Mouse (Mus musculus) hindbrain, embryonic 14.5 days (tissue): Measurements from ENCODE around the gene F12. TPM values are rescaled to one million over a fixed set of nuclear protein-coding genes. Genes with fewer than 3 reads are reported as not detected.

Experiments used
- ATAC-seq: fragments of 200-750 bp; cut with Nextera tagmentation; 2 replicates; pipeline ENCODE4 v1.8.0; 2017; ENCODE audit warnings: moderate number of reproducible peaks, mild to moderate bottlenecking, moderate TSS enrichment, moderate library complexity; ENCODE audit not compliant: low FRiP score
- DNase-seq: peaks from one replicate; pipeline ENCODE4 v3.0.0-alpha.2; 2015; ENCODE audit warnings: low spot score
- H3K27ac ChIP-seq: fragments of 300-500 bp; sonication (generic); 2 replicates; pipeline ENCODE4 v1.5.1; 2014; ENCODE audit warnings: mild to moderate bottlenecking, moderate library complexity
- H3K27me3 ChIP-seq: fragments of 300-500 bp; sonication (generic); 2 replicates; pipeline ENCODE4 v1.6.1; 2014; ENCODE audit warnings: mild to moderate bottlenecking, low read length, mixed read lengths; ENCODE audit not compliant: control insufficient read depth, insufficient read depth
- H3K36me3 ChIP-seq: fragments of 300-500 bp; sonication (generic); replicated peaks from 2 replicates; pipeline ENCODE4 v1.6.1; 2014; ENCODE audit not compliant: control insufficient read depth, insufficient read depth
- H3K4me1 ChIP-seq: fragments of 300-500 bp; sonication (generic); replicated peaks from 2 replicates; pipeline ENCODE4 v1.6.1; 2014; ENCODE audit warnings: antibody characterized with exemption, low read length, mixed read lengths; ENCODE audit not compliant: control insufficient read depth, insufficient read depth
- H3K4me2 ChIP-seq: fragments of 300-500 bp; sonication (generic); replicated peaks from 2 replicates; pipeline ENCODE4 v1.6.1; 2014; ENCODE audit warnings: mild to moderate bottlenecking, moderate library complexity
- H3K4me3 ChIP-seq: fragments of 300-500 bp; sonication (generic); replicated peaks from 2 replicates; pipeline ENCODE4 v1.5.1; 2014; ENCODE audit warnings: mild to moderate bottlenecking, low read length
- H3K9ac ChIP-seq: fragments of 300-500 bp; sonication (generic); 2 replicates; pipeline ENCODE4 v1.6.1; 2014
- H3K9me3 ChIP-seq: fragments of 300-500 bp; sonication (generic); 2 replicates; pipeline ENCODE4 v1.6.1; 2016; ENCODE audit warnings: low read length; ENCODE audit not compliant: control insufficient read depth
- WGBS: fragments of 180-500 bp; shearing (Covaris S2); extraction: QIAGEN DNeasy Blood & Tissue Kit; methylation state at CpG from one replicate; pipeline ENCODE4 v1.1.7; 2014; 5-methylcytosine and 5-hydroxymethylcytosine counted together
- microRNA-seq: library from miRNA; unstranded; fragments of <30 nt; microRNA quantifications from one replicate; pipeline ENCODE4, GENCODE M21; 2016
- polyA plus RNA-seq: library from polyadenylated mRNA; unstranded; fragments of >200 nt; fragmentation: Nextera tagmentation; extraction: Ambion mirVana; gene quantifications from 2 replicates; pipeline ENCODE4 v1.2.1, GENCODE M21; 2014

Gene F12
- polyA plus RNA-seq, 1 experiment from 2014 or later = 0.09 TPM

DNA sequence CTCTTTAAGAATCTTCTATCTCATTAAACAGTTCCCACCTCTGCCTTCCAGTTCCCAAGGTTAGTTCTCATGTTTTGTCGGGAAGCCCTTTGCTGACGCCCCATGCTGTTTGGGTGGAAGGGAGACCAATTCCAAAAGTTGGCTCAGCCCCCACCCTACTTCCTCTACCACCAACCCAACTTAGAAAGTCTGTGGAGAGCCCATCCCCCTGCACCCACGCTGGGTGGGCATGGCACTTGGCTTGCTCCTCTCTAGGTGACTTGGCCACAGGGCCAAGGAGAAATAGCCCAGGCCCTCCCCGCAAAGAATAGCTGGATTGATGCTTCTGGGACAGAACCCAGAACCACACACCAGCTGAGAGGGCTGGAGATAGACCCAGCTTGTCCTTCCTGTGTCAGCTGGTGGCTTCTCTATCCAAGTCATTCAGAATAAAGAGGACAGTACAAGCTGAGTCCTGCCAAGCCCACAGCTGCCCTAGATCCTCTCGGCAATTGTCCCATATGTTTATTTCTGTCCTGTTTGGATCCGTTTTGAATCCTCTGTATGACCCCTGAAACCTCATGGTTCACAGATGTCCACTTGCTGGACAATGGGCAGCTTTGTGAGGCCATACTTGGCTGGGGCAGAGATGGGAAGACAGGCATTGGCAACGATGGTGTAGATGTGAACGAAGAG, 55.4 kb downstream of the F12 start:
- Histone ChIP-seq H3K36me3 (no peaks in the 10 kb centered on the region), H3K4me3 (no peak overlapping the region), H3K27me3 (no peaks in the 10 kb centered on the region), H3K9me3 (no peaks in the 10 kb centered on the region), H3K27ac (no peak overlapping the region), H3K4me1 (no peaks in the 10 kb centered on the region), H3K9ac (no peak overlapping the region), H3K4me2 (no peak overlapping the region)
- WGBS = 71% methylated on average over 8 of the region's 8 CpGs
- ATAC-seq (no peak), DNase-seq (no peak)

- Histone ChIP-seq H3K27ac (no peak overlapping the region), H3K4me3 (no peak overlapping the region), H3K27me3 (no peaks in the 10 kb centered on the region), H3K9ac (no peak overlapping the region), H3K4me2 (no peak overlapping the region), H3K9me3 (no peaks in the 10 kb centered on the region), H3K4me1 (no peaks in the 10 kb centered on the region), H3K36me3 (no peaks in the 10 kb centered on the region)
- WGBS = 59% methylated on average over 3 of the region's 3 CpGs
- ATAC-seq (no peak), DNase-seq (no peak)
Measured at GRCm38 (mm10) chr13:55370234-55370633, 56.4 kb downstream of the F12 start.

- H3K9ac ChIP-seq = no peak within 1 kb of the TSS
- H3K4me1 ChIP-seq = no peaks in the 10 kb centered on the region
- H3K27ac ChIP-seq = no peak within 1 kb of the TSS
- DNase-seq (no peak), ATAC-seq (no peak)
- WGBS = 60% methylated on average over 13 of the region's 13 CpGs
- no peak within 1 kb of the TSS for H3K4me3 ChIP-seq
- H3K4me2 ChIP-seq = no peak within 1 kb of the TSS
- no peaks in the 10 kb centered on the region for H3K9me3 ChIP-seq
- no peaks in the 10 kb centered on the region for H3K27me3 ChIP-seq
- H3K36me3 ChIP-seq = no peaks in the 10 kb centered on the region
Measured at GRCm38 (mm10) chr13:55369531-55370114, 57.0 kb downstream of the F12 start, which contains the start of gene Rgs14. Gene Rgs14 (plus strand): TSS chr13:55369732.

DNA sequence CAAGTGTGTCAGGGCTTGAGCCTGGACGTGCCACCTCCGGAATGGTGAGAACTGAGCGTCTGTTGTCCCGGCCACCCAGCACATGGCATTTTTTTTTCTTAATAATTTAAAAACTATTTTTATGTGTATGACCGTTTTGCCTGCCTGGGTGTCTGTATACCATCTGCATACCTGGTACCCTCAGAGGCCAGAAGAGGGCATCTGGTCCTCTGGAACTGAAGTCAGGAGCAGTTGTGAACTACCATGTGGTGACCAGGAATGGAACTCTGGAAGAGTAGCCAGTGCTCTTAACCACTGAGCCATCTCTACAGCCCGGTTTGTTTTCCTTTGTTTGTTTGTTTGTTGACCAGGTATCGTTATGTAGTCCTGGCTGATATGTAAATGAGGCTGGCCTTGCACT, 58.2 kb downstream of the F12 start:
- no peak overlapping the region for H3K9ac ChIP-seq
- WGBS = 83% methylated on average over 7 of the region's 7 CpGs
- ATAC-seq (no peak), DNase-seq (no peak)
- no peaks in the 10 kb centered on the region for H3K4me1 ChIP-seq
- H3K4me2 ChIP-seq = no peak overlapping the region
- H3K27ac ChIP-seq = no peak overlapping the region
- H3K9me3 ChIP-seq = no peaks in the 10 kb centered on the region
- H3K36me3 ChIP-seq = no peaks in the 10 kb centered on the region
- H3K4me3 ChIP-seq = no peak overlapping the region
- no peaks in the 10 kb centered on the region for H3K27me3 ChIP-seq

Small RNA genes lying within 50 kb of the gene (microRNA-seq; reads per million reads assigned to microRNA genes)
- gene Mir6943 = 0.48 reads per million

Other genes starting within 250 kb of the F12 start
- gene Nsd1, start 217.0 kb downstream of the F12 start, polyA plus RNA-seq = 53.9 and 70.7 TPM in 2 replicates
- 347 and 348 TPM in 2 replicates for gene Prelid1, start 106.3 kb downstream of the F12 start, polyA plus RNA-seq
- gene Rab24, start 104.8 kb downstream of the F12 start, polyA plus RNA-seq = 92.6 and 95.8 TPM in 2 replicates
- 8.4 and 8.7 TPM in 2 replicates for gene Mxd3, start 97.0 kb downstream of the F12 start, polyA plus RNA-seq
- gene Lman2, start 64.0 kb downstream of the F12 start, polyA plus RNA-seq = 44.8 and 49.2 TPM in 2 replicates
- 0.40 and 0.72 TPM in 2 replicates for gene Rgs14, start 57.1 kb downstream of the F12 start, polyA plus RNA-seq
- 0.14 TPM in 1 of 2 replicates, not detected in the other for gene Slc34a1, start 28.6 kb downstream of the F12 start, polyA plus RNA-seq
- gene Pfn3, start 11.6 kb downstream of the F12 start, polyA plus RNA-seq = 0.81 and 1.5 TPM in 2 replicates
- 41.9 and 42.7 TPM in 2 replicates for gene Grk6, start 18.3 kb upstream of the F12 start, polyA plus RNA-seq
- gene Prr7, start 37.5 kb upstream of the F12 start, polyA plus RNA-seq = 6.3 and 8.9 TPM in 2 replicates
- gene Dbn1, start 61.3 kb upstream of the F12 start, polyA plus RNA-seq = 406 and 416 TPM in 2 replicates
- 139 and 141 TPM in 2 replicates for gene Pdlim7, start 86.9 kb upstream of the F12 start, polyA plus RNA-seq
- gene Dok3, start 102.5 kb upstream of the F12 start, polyA plus RNA-seq = 3.8 and 5.7 TPM in 2 replicates
- gene Ddx41, start 109.9 kb upstream of the F12 start, polyA plus RNA-seq = 49.5 and 51.1 TPM in 2 replicates
- gene Fam193b, start 144.3 kb upstream of the F12 start, polyA plus RNA-seq = 41.4 and 47.4 TPM in 2 replicates
- 45.7 and 53.6 TPM in 2 replicates for gene Tmed9, start 146.9 kb upstream of the F12 start, polyA plus RNA-seq
- 18.3 and 25.3 TPM in 2 replicates for gene B4galt7, start 173.1 kb upstream of the F12 start, polyA plus RNA-seq
- 105 and 107 TPM in 2 replicates for gene Caml, start 196.2 kb upstream of the F12 start, polyA plus RNA-seq
- gene Ddx46, start 208.2 kb upstream of the F12 start, polyA plus RNA-seq = 24.8 and 25.6 TPM in 2 replicates